Mouse (Mus musculus) G1E (cell line): ENCODE data around the gene Col13a1. TPM values are rescaled to one million over a fixed set of nuclear protein-coding genes. Genes with fewer than 3 reads are reported as not detected.

ENCODE experiments used
- ATAC-seq: 2 replicates; pipeline ENCODE4 v1.8.0; 2016; ENCODE audit warnings: mild to moderate bottlenecking; ENCODE audit not compliant: insufficient number of reproducible peaks, poor library complexity, low FRiP score, severe bottlenecking; ENCODE audit errors: extremely low read depth
- DNase-seq: peaks from one replicate; pipeline ENCODE4 v3.0.0; 2012; ENCODE audit warnings: low spot score
- H3K27me3 ChIP-seq: 2 replicates; pipeline ENCODE4 v1.6.1; 2012; ENCODE audit warnings: mild to moderate bottlenecking, low read length, inconsistent platforms; ENCODE audit not compliant: insufficient read depth
- H3K36me3 ChIP-seq: replicated peaks from 2 replicates; pipeline ENCODE3; 2012; ENCODE audit warnings: mild to moderate bottlenecking, inconsistent platforms
- H3K4me1 ChIP-seq: 2 replicates; pipeline ENCODE4 v1.6.1; 2012; ENCODE audit warnings: low read depth, low read length, inconsistent platforms, mixed read lengths; ENCODE audit not compliant: insufficient read depth
- H3K4me3 ChIP-seq: 2 replicates; pipeline ENCODE4 v1.5.1; 2012; ENCODE audit warnings: low read depth, mild to moderate bottlenecking, inconsistent platforms, low read length, moderate library complexity, mixed read lengths
- H3K9me3 ChIP-seq: replicated peaks from 2 replicates; pipeline ENCODE4 v1.6.1; 2012; ENCODE audit warnings: inconsistent platforms
- CTCF ChIP-seq: IDR thresholded peaks from 2 replicates; pipeline ENCODE4 v1.5.1; 2012; ENCODE audit warnings: low read depth, low read length, inconsistent platforms, mixed read lengths
- GATA1 ChIP-seq: IDR thresholded peaks from 2 replicates; pipeline ENCODE4 v1.6.1; 2012; ENCODE audit warnings: borderline replicate concordance, low read length, inconsistent platforms, mixed read lengths
- GATA2 ChIP-seq: IDR thresholded peaks from 2 replicates; pipeline ENCODE4 v1.6.1; 2012; ENCODE audit warnings: low read depth, low read length, inconsistent platforms, borderline replicate concordance
- POLR2AphosphoS5 ChIP-seq: IDR thresholded peaks from 2 replicates; pipeline ENCODE4 v1.6.1; 2012; ENCODE audit warnings: low read depth, low read length, inconsistent platforms; ENCODE audit not compliant: insufficient replicate concordance
- TAL1 ChIP-seq: conservative IDR thresholded peaks from 2 replicates; pipeline ENCODE4 v1.6.1; 2012; ENCODE audit warnings: low read depth, low read length, inconsistent platforms, mixed read lengths
- polyA plus RNA-seq: library from polyadenylated mRNA; stranded (reverse); fragments of >175 nt; gene quantifications from 2 replicates; pipeline ENCODE4 v1.2.3, GENCODE M21; 2012
- total RNA-seq, 2 experiments: library from RNA; stranded (forward) in 1 of 2; stranded (reverse) in 1 of 2; fragments of 200-1000 nt in 1 of 2; fragments of >200 nt in 1 of 2; fragmentation: Nextera tagmentation in 1 of 2; gene quantifications; 2 replicates each; pipeline ENCODE4 v1.2.3; 2014 to 2017

The Col13a1 gene
- total and polyA plus RNA-seq, 3 experiments: 0.05 TPM; not detected in 2

- Histone ChIP-seq H3K9me3 (no peaks in the 10 kb centered on the region), H3K27me3 (no peaks in the 10 kb centered on the region), H3K4me1 (no peaks in the 10 kb centered on the region), H3K36me3 (no peaks in the 10 kb centered on the region), H3K4me3 (no peak overlapping the region)
- TF ChIP-seq GATA2 (no peak), CTCF (no peak), GATA1 (no peak), TAL1 (no peak), POLR2AphosphoS5 (no peak)
- no peak for ATAC-seq
- no peak for DNase-seq
Observed at GRCm38 (mm10) chr10:62013190-62013589, 34.3 kb upstream of the Col13a1 start.

GRCm38 (mm10) chr10:62012371-62012770, 33.5 kb upstream of the Col13a1 start:
- Histone ChIP-seq H3K9me3 (no peaks in the 10 kb centered on the region), H3K4me1 (no peaks in the 10 kb centered on the region), H3K4me3 (no peak overlapping the region), H3K27me3 (no peaks in the 10 kb centered on the region), H3K36me3 (no peaks in the 10 kb centered on the region)
- ATAC-seq: no peak
- DNase-seq: no peak
- TF ChIP-seq TAL1 (no peak), GATA2 (no peak), CTCF (no peak), POLR2AphosphoS5 (no peak), GATA1 (no peak)

- H3K36me3 ChIP-seq: no peaks in the 10 kb centered on the region
- no peaks in the 10 kb centered on the region for H3K4me1 ChIP-seq
- no peak overlapping the region for H3K4me3 ChIP-seq
- ATAC-seq: no peak
- no peaks in the 10 kb centered on the region for H3K9me3 ChIP-seq
- TF ChIP-seq GATA2 (no peak), POLR2AphosphoS5 (no peak), CTCF (no peak), GATA1 (no peak), TAL1 (no peak)
- H3K27me3 ChIP-seq: no peaks in the 10 kb centered on the region
- no peak for DNase-seq
Observed at GRCm38 (mm10) chr10:62009981-62010500, 31.1 kb upstream of the Col13a1 start.

GRCm38 (mm10) chr10:62007958-62008357, 29.1 kb upstream of the Col13a1 start:
- H3K36me3 ChIP-seq: no peaks in the 10 kb centered on the region
- ATAC-seq: no peak
- H3K4me3 ChIP-seq: no peak overlapping the region
- H3K4me1 ChIP-seq: no peaks in the 10 kb centered on the region
- no peak for TF ChIP-seq GATA1
- TF ChIP-seq GATA2: no peak
- no peak for DNase-seq
- H3K27me3 ChIP-seq: 0 out of 2 replicates have a peak, but pooled peaks cover 2% of the 10 kb centered on the region
- no peaks in the 10 kb centered on the region for H3K9me3 ChIP-seq

GRCm38 (mm10) chr10:62006371-62006770, 27.5 kb upstream of the Col13a1 start:
- no peak for DNase-seq
- no peak for ATAC-seq
- 0 out of 2 replicates have a peak, but pooled peaks cover 2% of the 10 kb centered on the region for H3K27me3 ChIP-seq
- H3K9me3 ChIP-seq: no peaks in the 10 kb centered on the region
- no peaks in the 10 kb centered on the region for H3K4me1 ChIP-seq
- H3K36me3 ChIP-seq: no peaks in the 10 kb centered on the region
- no peak overlapping the region for H3K4me3 ChIP-seq
- TF ChIP-seq CTCF (no peak), GATA1 (no peak), POLR2AphosphoS5 (no peak), TAL1 (no peak), GATA2 (no peak)

- no peak for DNase-seq
Observed at GRCm38 (mm10) chr10:62000216-62000615, 21.3 kb upstream of the Col13a1 start.

GRCm38 (mm10) chr10:61999766-62000165, 20.9 kb upstream of the Col13a1 start:
- no peak overlapping the region for H3K4me3 ChIP-seq
- H3K36me3 ChIP-seq: no peaks in the 10 kb centered on the region
- H3K27me3 ChIP-seq: 0 out of 2 replicates have a peak, but pooled peaks cover 2% of the 10 kb centered on the region
- TF ChIP-seq GATA1 (no peak), GATA2 (no peak)
- no peaks in the 10 kb centered on the region for H3K4me1 ChIP-seq
- ATAC-seq (no peak), DNase-seq (no peak)
- H3K9me3 ChIP-seq: no peaks in the 10 kb centered on the region

More at GRCm38 (mm10) chr10:62000216-62000615, 21.3 kb upstream of the Col13a1 start:
- Histone ChIP-seq H3K9me3 (no peaks in the 10 kb centered on the region), H3K4me1 (no peaks in the 10 kb centered on the region), H3K36me3 (no peaks in the 10 kb centered on the region), H3K4me3 (no peak overlapping the region), H3K27me3 (0 out of 2 replicates have a peak, but pooled peaks cover 2% of the 10 kb centered on the region)
- ATAC-seq: no peak
- TF ChIP-seq CTCF: no peak
- TF ChIP-seq TAL1: no peak
- no peak for TF ChIP-seq GATA1
- no peak for TF ChIP-seq GATA2
- TF ChIP-seq POLR2AphosphoS5: no peak
